Mouse (Mus musculus): ENCODE measurements around the gene Nfasc. TPM values are rescaled to one million over a fixed set of nuclear protein-coding genes. Genes with fewer than 3 reads are reported as not detected.

The Nfasc gene
- polyA plus RNA-seq, 1 experiment = 2.0 TPM

- 8% methylated on average over 11 of the region's 11 CpGs for WGBS
- no peak overlapping the region for H3K27ac ChIP-seq (ENCODE audit: control insufficient read depth, insufficient read depth, low read length)
- DNase-seq = no peak
- H3K36me3 ChIP-seq (ENCODE audit: control insufficient read depth, insufficient read depth, low read length) = no peaks in the 10 kb centered on the region
- no peaks in the 10 kb centered on the region; the same call in 1 of the 2 replicates for H3K27me3 ChIP-seq (ENCODE audit: control insufficient read depth, insufficient read depth, low read length)
- no peaks in the 10 kb centered on the region for H3K4me1 ChIP-seq (replicated peaks; ENCODE audit: control insufficient read depth, insufficient read depth, low read length)
- TF ChIP-seq CTCF (IDR thresholded peaks at IDR 0.05; ENCODE audit: borderline replicate concordance, control insufficient read depth, extremely low read depth, insufficient read depth, low read length, poor library complexity) (no peak), POLR2A (IDR thresholded peaks at IDR 0.05; ENCODE audit: control insufficient read depth, extremely low read depth, insufficient read depth, low read length, poor library complexity) (no peak)
- H3K4me3 ChIP-seq (ENCODE audit: control insufficient read depth, insufficient read depth, low read length) = no peak overlapping the region
Observed at GRCm38 (mm10) chr1:132739077-132739521, 2.5 kb downstream of the Nfasc start.

- WGBS = 41% methylated on average over 4 of the region's 4 CpGs
- Histone ChIP-seq H3K27me3 (ENCODE audit: control insufficient read depth, insufficient read depth, low read length) (no peaks in the 10 kb centered on the region; the same call in 1 of the 2 replicates), H3K27ac (ENCODE audit: control insufficient read depth, insufficient read depth, low read length) (no peak overlapping the region)
Observed at GRCm38 (mm10) chr1:132736171-132736570, 5.4 kb downstream of the Nfasc start.

GRCm38 (mm10) chr1:132733873-132734447 is 7.6 kb downstream of the Nfasc start:
- 18% methylated on average over 9 of the region's 9 CpGs for WGBS
- Histone ChIP-seq H3K4me1 (replicated peaks; ENCODE audit: control insufficient read depth, insufficient read depth, low read length) (no peaks in the 10 kb centered on the region), H3K36me3 (ENCODE audit: control insufficient read depth, insufficient read depth, low read length) (no peaks in the 10 kb centered on the region), H3K27ac (ENCODE audit: control insufficient read depth, insufficient read depth, low read length) (no peak overlapping the region), H3K4me3 (ENCODE audit: control insufficient read depth, insufficient read depth, low read length) (no peak overlapping the region), H3K27me3 (ENCODE audit: control insufficient read depth, insufficient read depth, low read length) (no peaks in the 10 kb centered on the region)
- no peak for DNase-seq
- TF ChIP-seq POLR2A (IDR thresholded peaks at IDR 0.05; ENCODE audit: control insufficient read depth, extremely low read depth, insufficient read depth, low read length, poor library complexity) (no peak), CTCF (IDR thresholded peaks at IDR 0.05; ENCODE audit: borderline replicate concordance, control insufficient read depth, extremely low read depth, insufficient read depth, low read length, poor library complexity) (no peak)

More at GRCm38 (mm10) chr1:132736171-132736570, 5.4 kb downstream of the Nfasc start:
- no peak for DNase-seq
- Histone ChIP-seq H3K4me3 (ENCODE audit: control insufficient read depth, insufficient read depth, low read length) (no peak overlapping the region), H3K4me1 (replicated peaks; ENCODE audit: control insufficient read depth, insufficient read depth, low read length) (no peaks in the 10 kb centered on the region), H3K36me3 (ENCODE audit: control insufficient read depth, insufficient read depth, low read length) (no peaks in the 10 kb centered on the region)
- no peak for TF ChIP-seq POLR2A (IDR thresholded peaks at IDR 0.05; ENCODE audit: control insufficient read depth, extremely low read depth, insufficient read depth, low read length, poor library complexity)
- no peak for TF ChIP-seq CTCF (IDR thresholded peaks at IDR 0.05; ENCODE audit: borderline replicate concordance, control insufficient read depth, extremely low read depth, insufficient read depth, low read length, poor library complexity)

GRCm38 (mm10) chr1:132732307-132732706 is 9.3 kb downstream of the Nfasc start:
- Histone ChIP-seq H3K27me3 (ENCODE audit: control insufficient read depth, insufficient read depth, low read length) (no peaks in the 10 kb centered on the region), H3K4me1 (replicated peaks; ENCODE audit: control insufficient read depth, insufficient read depth, low read length) (no peaks in the 10 kb centered on the region), H3K27ac (ENCODE audit: control insufficient read depth, insufficient read depth, low read length) (no peak overlapping the region), H3K36me3 (ENCODE audit: control insufficient read depth, insufficient read depth, low read length) (no peaks in the 10 kb centered on the region), H3K4me3 (ENCODE audit: control insufficient read depth, insufficient read depth, low read length) (no peak overlapping the region)
- no peak for DNase-seq
- WGBS = 89% methylated on average over 12 of the region's 12 CpGs
- TF ChIP-seq CTCF (IDR thresholded peaks at IDR 0.05; ENCODE audit: borderline replicate concordance, control insufficient read depth, extremely low read depth, insufficient read depth, low read length, poor library complexity) = no peak
- no peak for TF ChIP-seq POLR2A (IDR thresholded peaks at IDR 0.05; ENCODE audit: control insufficient read depth, extremely low read depth, insufficient read depth, low read length, poor library complexity)

- Histone ChIP-seq H3K4me3 (ENCODE audit: control insufficient read depth, insufficient read depth, low read length) (no peak overlapping the region), H3K27me3 (ENCODE audit: control insufficient read depth, insufficient read depth, low read length) (no peaks in the 10 kb centered on the region), H3K27ac (ENCODE audit: control insufficient read depth, insufficient read depth, low read length) (no peak overlapping the region), H3K4me1 (replicated peaks; ENCODE audit: control insufficient read depth, insufficient read depth, low read length) (no peaks in the 10 kb centered on the region), H3K36me3 (ENCODE audit: control insufficient read depth, insufficient read depth, low read length) (no peaks in the 10 kb centered on the region)
- TF ChIP-seq CTCF (IDR thresholded peaks at IDR 0.05; ENCODE audit: borderline replicate concordance, control insufficient read depth, extremely low read depth, insufficient read depth, low read length, poor library complexity) (no peak), POLR2A (IDR thresholded peaks at IDR 0.05; ENCODE audit: control insufficient read depth, extremely low read depth, insufficient read depth, low read length, poor library complexity) (no peak)
- DNase-seq = no peak
- WGBS = 66% methylated on average over 2 of the region's 2 CpGs
Observed at GRCm38 (mm10) chr1:132727548-132727947, 14.0 kb downstream of the Nfasc start.

- no peak for TF ChIP-seq POLR2A (IDR thresholded peaks at IDR 0.05; ENCODE audit: control insufficient read depth, extremely low read depth, insufficient read depth, low read length, poor library complexity)
- TF ChIP-seq CTCF (IDR thresholded peaks at IDR 0.05; ENCODE audit: borderline replicate concordance, control insufficient read depth, extremely low read depth, insufficient read depth, low read length, poor library complexity) = no peak
- H3K27ac ChIP-seq (ENCODE audit: control insufficient read depth, insufficient read depth, low read length) = no peak overlapping the region
- H3K4me1 ChIP-seq (replicated peaks; ENCODE audit: control insufficient read depth, insufficient read depth, low read length) = no peaks in the 10 kb centered on the region
- H3K27me3 ChIP-seq (ENCODE audit: control insufficient read depth, insufficient read depth, low read length) = no peaks in the 10 kb centered on the region
- DNase-seq = no peak
- no peak overlapping the region for H3K4me3 ChIP-seq (ENCODE audit: control insufficient read depth, insufficient read depth, low read length)
- no peaks in the 10 kb centered on the region for H3K36me3 ChIP-seq (ENCODE audit: control insufficient read depth, insufficient read depth, low read length)
- WGBS = 76% methylated on average over 4 of the region's 4 CpGs
Observed at GRCm38 (mm10) chr1:132722362-132722761, 19.2 kb downstream of the Nfasc start.

Measured in thymus, adult 2 months (tissue).